Mouse (Mus musculus) embryonic fibroblast, embryonic 13.5 days (primary cell): Measurements from ENCODE around the gene Tff1.

Source experiments
- CTCF ChIP-seq: IDR thresholded peaks from 2 replicates; pipeline ENCODE4 v1.5.1; 2011; ENCODE audit warnings: mild to moderate bottlenecking, control low read depth, low read length, moderate library complexity, borderline replicate concordance; ENCODE audit not compliant: insufficient read depth
- POLR2A ChIP-seq: IDR thresholded peaks from 2 replicates; pipeline ENCODE4 v1.6.1; 2011; ENCODE audit warnings: low read depth, mild to moderate bottlenecking, control low read depth, low read length, moderate library complexity

DNA sequence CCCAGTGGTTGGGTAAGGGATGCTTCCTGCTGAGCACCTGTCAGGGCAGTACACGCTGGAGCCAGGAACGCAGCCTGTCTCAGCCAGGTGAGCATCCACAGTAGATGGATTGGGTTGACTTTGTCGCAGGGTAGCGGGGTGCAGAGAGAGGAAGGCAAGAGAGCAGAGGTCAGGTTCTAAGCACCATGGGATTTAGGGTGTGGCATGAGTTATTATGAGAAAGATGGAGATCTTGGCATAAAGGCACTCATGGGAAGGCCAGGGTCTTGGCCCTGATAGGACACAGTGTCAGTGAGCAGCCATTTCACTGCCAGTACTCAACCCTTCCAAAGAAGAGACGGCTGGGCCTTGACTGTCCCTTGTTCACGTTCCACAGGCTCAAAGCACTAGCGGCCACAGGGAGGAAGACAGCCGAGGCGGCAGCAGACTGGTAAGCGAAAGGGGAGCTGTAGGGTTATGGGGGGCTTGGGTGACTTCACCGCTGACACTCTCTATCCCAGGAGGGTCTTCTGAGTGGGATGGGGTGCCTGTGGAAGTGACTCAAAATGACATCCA, 44.4 kb upstream of the Tff1 start:
- TF ChIP-seq CTCF: no peak
- TF ChIP-seq POLR2A: no peak
